Mouse (Mus musculus): ENCODE measurements at regions not wholly inside any gene's neighbourhood (a gene's known extent, or its start where the extent isn't known, plus 50 kb on each side); places are given as distances from the start of the nearest gene placed in this dataset.

GRCm38 (mm10) chr3:54597326-54598274 is 95.0 kb upstream of the Supt20 start:
- TF ChIP-seq EP300 (IDR thresholded peaks at IDR 0.05; ENCODE audit: low read depth) (no peak), CTCF (IDR thresholded peaks at IDR 0.05; ENCODE audit: low read depth) (no peak)

GRCm38 (mm10) chr3:54598296-54598695 is 94.3 kb upstream of the Supt20 start:
- H3K9me3 ChIP-seq (ENCODE audit: control insufficient read depth, low read length), result no peaks in the 10 kb centered on the region
- 61% methylated on average over 5 of the region's 5 CpGs for WGBS (ENCODE audit: insufficient replicate concordance)
- no peaks in the 10 kb centered on the region for H3K27me3 ChIP-seq (ENCODE audit: control insufficient read depth, insufficient read depth, low read length)
- no peak for TF ChIP-seq CTCF (IDR thresholded peaks at IDR 0.05; ENCODE audit: low read depth)
- TF ChIP-seq EP300 (IDR thresholded peaks at IDR 0.05; ENCODE audit: low read depth), result no peak
- no peak overlapping the region for H3K4me3 ChIP-seq (ENCODE audit: insufficient read depth in 1 of 2, low read depth in 2 of 2, low read length in 2 of 2)
- no peak overlapping the region for H3K9ac ChIP-seq (replicated peaks)
- no peak overlapping the region for H3K4me2 ChIP-seq (ENCODE audit: low read depth)
- no peaks in the 10 kb centered on the region for H3K36me3 ChIP-seq (replicated peaks; ENCODE audit: control insufficient read depth, insufficient read depth, low read depth)
- H3K27ac ChIP-seq, result no peak overlapping the region
- no peak for ATAC-seq (ENCODE audit: insufficient read depth)
- no peak for DNase-seq (ENCODE audit: low read depth in 3 of 3, low spot score in 3 of 3)
- no peaks in the 10 kb centered on the region for H3K4me1 ChIP-seq (replicated peaks; ENCODE audit: control insufficient read depth in 2 of 2, insufficient read depth in 2 of 2, low read length in 1 of 2)

More at GRCm38 (mm10) chr3:54597326-54598274, 95.0 kb upstream of the Supt20 start:
- ATAC-seq (ENCODE audit: insufficient read depth) (no peak), DNase-seq (ENCODE audit: low read depth in 3 of 3, low spot score in 3 of 3) (no peak)
- Histone ChIP-seq H3K36me3 (replicated peaks; ENCODE audit: control insufficient read depth, insufficient read depth, low read depth) (no peaks in the 10 kb centered on the region), H3K27me3 (ENCODE audit: control insufficient read depth, insufficient read depth, low read length) (no peaks in the 10 kb centered on the region), H3K4me1 (replicated peaks; ENCODE audit: control insufficient read depth in 2 of 2, insufficient read depth in 2 of 2, low read length in 1 of 2) (no peaks in the 10 kb centered on the region; a peak in 1 of 4 replicates), H3K9me3 (ENCODE audit: control insufficient read depth, low read length) (no peaks in the 10 kb centered on the region), H3K9ac (replicated peaks) (no peak overlapping the region), H3K27ac (no peak overlapping the region), H3K4me3 (ENCODE audit: insufficient read depth in 1 of 2, low read depth in 2 of 2, low read length in 2 of 2) (no peak overlapping the region), H3K4me2 (ENCODE audit: low read depth) (no peak overlapping the region)
- 65% methylated on average over 11 of the region's 11 CpGs for WGBS (ENCODE audit: insufficient replicate concordance)

- H3K36me3 ChIP-seq (replicated peaks; ENCODE audit: control insufficient read depth, insufficient read depth, low read depth), result no peaks in the 10 kb centered on the region
- TF ChIP-seq EP300 (IDR thresholded peaks at IDR 0.05; ENCODE audit: low read depth), result no peak
- TF ChIP-seq CTCF (IDR thresholded peaks at IDR 0.05; ENCODE audit: low read depth), result no peak
- no peaks in the 10 kb centered on the region for H3K9me3 ChIP-seq (ENCODE audit: control insufficient read depth, low read length)
- no peak for DNase-seq (ENCODE audit: low read depth in 3 of 3, low spot score in 3 of 3)
- no peak overlapping the region for H3K9ac ChIP-seq (replicated peaks)
- WGBS (ENCODE audit: insufficient replicate concordance), result 13% methylated on average over 4 of the region's 4 CpGs
- no peaks in the 10 kb centered on the region for H3K27me3 ChIP-seq (ENCODE audit: control insufficient read depth, insufficient read depth, low read length)
- no peak for ATAC-seq (ENCODE audit: insufficient read depth)
- H3K4me3 ChIP-seq (ENCODE audit: insufficient read depth in 1 of 2, low read depth in 2 of 2, low read length in 2 of 2), result no peak overlapping the region
- no peaks in the 10 kb centered on the region for H3K4me1 ChIP-seq (replicated peaks; ENCODE audit: control insufficient read depth in 2 of 2, insufficient read depth in 2 of 2, low read length in 1 of 2)
- H3K27ac ChIP-seq, result no peak overlapping the region
- no peak overlapping the region for H3K4me2 ChIP-seq (ENCODE audit: low read depth)
These were observed 87.8 kb upstream of the Supt20 start for GRCm38 (mm10) chr3:54604705-54605379.

- H3K9ac ChIP-seq (replicated peaks), result no peak overlapping the region
- no peaks in the 10 kb centered on the region for H3K4me1 ChIP-seq (replicated peaks; ENCODE audit: control insufficient read depth in 2 of 2, insufficient read depth in 2 of 2, low read length in 1 of 2)
- H3K4me2 ChIP-seq (ENCODE audit: low read depth), result no peak overlapping the region
- H3K27me3 ChIP-seq (ENCODE audit: control insufficient read depth, insufficient read depth, low read length), result no peaks in the 10 kb centered on the region
- H3K27ac ChIP-seq, result no peak overlapping the region
- no peak for TF ChIP-seq CTCF (IDR thresholded peaks at IDR 0.05; ENCODE audit: low read depth)
- TF ChIP-seq EP300 (IDR thresholded peaks at IDR 0.05; ENCODE audit: low read depth), result no peak
- DNase-seq (ENCODE audit: low read depth in 3 of 3, low spot score in 3 of 3) (no peak), ATAC-seq (ENCODE audit: insufficient read depth) (no peak)
- WGBS (ENCODE audit: insufficient replicate concordance), result 32% methylated on average over 10 of the region's 10 CpGs
- no peaks in the 10 kb centered on the region for H3K36me3 ChIP-seq (replicated peaks; ENCODE audit: control insufficient read depth, insufficient read depth, low read depth)
- no peak overlapping the region for H3K4me3 ChIP-seq (ENCODE audit: insufficient read depth in 1 of 2, low read depth in 2 of 2, low read length in 2 of 2)
- H3K9me3 ChIP-seq (ENCODE audit: control insufficient read depth, low read length), result no peaks in the 10 kb centered on the region
These were observed 81.1 kb upstream of the Supt20 start for GRCm38 (mm10) chr3:54611431-54611990.

GRCm38 (mm10) chr3:54613845-54614244 is 78.8 kb upstream of the Supt20 start:
- 38% methylated on average over 2 of the region's 2 CpGs for WGBS (ENCODE audit: insufficient replicate concordance)
- H3K4me2 ChIP-seq (ENCODE audit: low read depth), result no peak overlapping the region
- no peak overlapping the region for H3K4me3 ChIP-seq (ENCODE audit: insufficient read depth in 1 of 2, low read depth in 2 of 2, low read length in 2 of 2)
- no peaks in the 10 kb centered on the region for H3K27me3 ChIP-seq (ENCODE audit: control insufficient read depth, insufficient read depth, low read length)
- no peaks in the 10 kb centered on the region for H3K36me3 ChIP-seq (replicated peaks; ENCODE audit: control insufficient read depth, insufficient read depth, low read depth)
- no peak overlapping the region for H3K27ac ChIP-seq
- no peaks in the 10 kb centered on the region for H3K9me3 ChIP-seq (ENCODE audit: control insufficient read depth, low read length)
- H3K9ac ChIP-seq (replicated peaks), result no peak overlapping the region
- no peaks in the 10 kb centered on the region for H3K4me1 ChIP-seq (replicated peaks; ENCODE audit: control insufficient read depth in 2 of 2, insufficient read depth in 2 of 2, low read length in 1 of 2)
- no peak for TF ChIP-seq EP300 (IDR thresholded peaks at IDR 0.05; ENCODE audit: low read depth)
- TF ChIP-seq CTCF (IDR thresholded peaks at IDR 0.05; ENCODE audit: low read depth), result no peak
- ATAC-seq (ENCODE audit: insufficient read depth) (no peak), DNase-seq (ENCODE audit: low read depth in 3 of 3, low spot score in 3 of 3) (no peak)

Measured in liver, embryonic 14.5 days (tissue).